Mouse (Mus musculus) heart, embryonic 12.5 days (tissue): ENCODE measurements around the gene Tap2. TPM values are rescaled to one million over a fixed set of nuclear protein-coding genes. Genes with fewer than 3 reads are reported as not detected.

ENCODE experiments used
- ATAC-seq: fragments of 200-750 bp; cut with Nextera tagmentation; 2 replicates; pipeline ENCODE4 v1.8.0; 2017; ENCODE audit warnings: moderate TSS enrichment, moderate library complexity; ENCODE audit not compliant: insufficient number of reproducible peaks, low FRiP score
- H3K27ac ChIP-seq: fragments of 300-500 bp; sonication (generic); 2 replicates; pipeline ENCODE4 v1.5.1; 2016; ENCODE audit warnings: mild to moderate bottlenecking, moderate library complexity; ENCODE audit not compliant: poor library complexity, severe bottlenecking
- H3K27me3 ChIP-seq: fragments of 300-500 bp; sonication (generic); replicated peaks from 2 replicates; pipeline ENCODE4 v1.6.1; 2016; ENCODE audit warnings: mild to moderate bottlenecking, moderate library complexity
- H3K36me3 ChIP-seq: fragments of 300-500 bp; sonication (generic); 2 replicates; pipeline ENCODE4 v1.6.1; 2016; ENCODE audit warnings: mild to moderate bottlenecking, moderate library complexity
- H3K4me1 ChIP-seq: fragments of 300-500 bp; sonication (generic); replicated peaks from 2 replicates; pipeline ENCODE4 v1.6.1; 2016; ENCODE audit warnings: mild to moderate bottlenecking
- H3K4me2 ChIP-seq: fragments of 300-500 bp; sonication (generic); 2 replicates; pipeline ENCODE4 v1.6.1; 2016; ENCODE audit warnings: mild to moderate bottlenecking, moderate library complexity
- H3K4me3 ChIP-seq: fragments of 300-500 bp; sonication (generic); 2 replicates; pipeline ENCODE4 v1.5.1; 2016; ENCODE audit warnings: mild to moderate bottlenecking
- H3K9ac ChIP-seq: fragments of 300-500 bp; sonication (generic); 2 replicates; pipeline ENCODE4 v1.6.1; 2016; ENCODE audit warnings: mild to moderate bottlenecking, moderate library complexity
- H3K9me3 ChIP-seq: fragments of 300-500 bp; sonication (generic); replicated peaks from 2 replicates; pipeline ENCODE4 v1.6.1; 2016; ENCODE audit warnings: mild to moderate bottlenecking, moderate library complexity
- WGBS: fragments of 180-500 bp; shearing (Covaris S2); methylation state at CpG from one replicate; pipeline ENCODE4 v1.1.7; 2016; 5-methylcytosine and 5-hydroxymethylcytosine counted together
- polyA plus RNA-seq: library from polyadenylated mRNA; unstranded; fragments of >200 nt; fragmentation: Nextera tagmentation; extraction: Ambion mirVana; gene quantifications from 2 replicates; pipeline ENCODE4 v1.2.1, GENCODE M21; 2016

Tap2 gene
- polyA plus RNA-seq, 1 experiment from 2014 or later: 1.7 TPM

DNA sequence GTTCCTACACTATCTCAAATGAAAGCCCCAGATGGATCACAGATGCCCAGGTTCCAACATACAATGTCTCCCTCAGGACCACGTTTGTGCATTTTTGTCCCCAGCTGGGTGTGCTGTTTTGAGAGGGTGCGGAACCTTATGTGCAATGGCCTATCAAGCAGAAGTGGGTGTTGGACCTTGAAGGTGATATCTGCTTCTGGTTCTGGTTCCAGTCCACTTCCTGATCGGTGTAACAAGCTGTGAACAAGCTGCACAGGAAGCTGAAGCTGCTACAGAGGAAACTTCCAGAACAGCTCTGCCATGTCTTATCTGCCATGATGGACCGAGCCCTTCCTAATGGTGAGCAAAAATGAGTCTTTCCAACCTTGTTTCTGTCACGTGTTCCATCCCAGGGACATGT, 53.2 kb downstream of the Tap2 start:
- no peak overlapping the region for H3K9ac ChIP-seq
- H3K27me3 ChIP-seq: peaks cover 24% of the 10 kb centered on the region
- no peaks in the 10 kb centered on the region for H3K36me3 ChIP-seq
- WGBS: 65% methylated on average over 5 of the region's 5 CpGs
- H3K4me3 ChIP-seq: no peak overlapping the region
- H3K4me2 ChIP-seq: no peak overlapping the region
- H3K4me1 ChIP-seq: no peaks in the 10 kb centered on the region
- H3K27ac ChIP-seq: no peak overlapping the region
- no peaks in the 10 kb centered on the region for H3K9me3 ChIP-seq
- no peak for ATAC-seq

- Histone ChIP-seq H3K36me3 (no peaks in the 10 kb centered on the region), H3K9me3 (no peaks in the 10 kb centered on the region), H3K4me2 (no peak within 1 kb of the TSS), H3K4me1 (no peaks in the 10 kb centered on the region), H3K4me3 (no peak within 1 kb of the TSS), H3K27me3 (peaks cover 35% of the 10 kb centered on the region), H3K27ac (no peak within 1 kb of the TSS), H3K9ac (no peak within 1 kb of the TSS)
- no peak for ATAC-seq
- 67% methylated on average over 11 of the region's 11 CpGs for WGBS
These were observed 54.5 kb downstream of the Tap2 start, which contains the start of gene H2-Ab1 for GRCm38 (mm10) chr17:34257594-34258375. Gene H2-Ab1, plus strand, starts transcription at chr17:34257689.

DNA sequence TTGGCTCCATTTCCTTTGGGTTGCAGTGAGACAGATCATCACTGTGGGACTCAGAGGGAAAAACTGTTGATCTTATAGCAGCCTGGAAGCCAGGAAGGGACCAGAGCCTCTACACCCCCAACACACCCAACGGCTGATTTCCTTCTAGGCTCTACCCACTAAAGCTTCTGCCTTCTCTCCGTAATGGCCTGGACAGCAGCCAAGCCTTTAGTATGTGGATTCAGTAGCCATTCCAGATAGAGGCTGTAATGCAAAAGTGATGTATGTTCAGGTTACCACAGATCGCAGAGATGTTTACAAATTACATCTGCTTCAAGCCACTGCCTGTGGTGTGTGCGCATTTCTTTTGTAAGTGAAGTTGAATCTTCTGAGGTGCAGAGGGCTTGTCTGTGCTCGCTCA, 57.2 kb downstream of the Tap2 start:
- no peak overlapping the region for H3K4me3 ChIP-seq
- H3K27ac ChIP-seq: no peak overlapping the region
- H3K4me1 ChIP-seq: peaks cover 14% of the 10 kb centered on the region
- H3K36me3 ChIP-seq: no peaks in the 10 kb centered on the region
- no peak overlapping the region for H3K4me2 ChIP-seq
- WGBS: 71% methylated on average over 5 of the region's 5 CpGs
- peaks cover 43% of the 10 kb centered on the region for H3K27me3 ChIP-seq
- no peak overlapping the region for H3K9ac ChIP-seq
- no peak for ATAC-seq
- H3K9me3 ChIP-seq: no peaks in the 10 kb centered on the region

DNA sequence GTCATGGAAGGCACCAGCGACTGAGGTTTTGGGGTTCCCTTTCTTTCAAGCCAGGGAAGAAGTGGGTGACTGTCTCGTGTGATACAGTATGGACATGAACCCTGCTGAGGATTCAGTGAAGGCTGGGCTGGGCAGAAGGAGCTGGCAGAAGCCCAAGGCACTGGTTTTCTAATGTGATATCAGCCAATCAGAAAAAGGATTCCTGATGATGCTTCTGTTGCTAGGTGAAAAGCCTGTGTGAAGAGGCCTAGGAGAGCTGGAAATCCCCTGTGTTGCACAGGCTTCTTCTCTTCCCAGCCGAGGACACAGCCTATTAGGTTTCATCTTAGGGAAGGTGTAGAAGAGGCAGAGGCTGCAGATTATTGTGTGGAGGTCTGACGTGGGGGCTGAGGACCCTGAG, 58.2 kb downstream of the Tap2 start:
- Histone ChIP-seq H3K4me1 (peaks cover 14% of the 10 kb centered on the region), H3K9me3 (no peaks in the 10 kb centered on the region), H3K9ac (no peak overlapping the region), H3K27me3 (peaks cover 42% of the 10 kb centered on the region), H3K36me3 (no peaks in the 10 kb centered on the region), H3K4me2 (no peak overlapping the region), H3K4me3 (no peak overlapping the region), H3K27ac (no peak overlapping the region)
- WGBS: 25% methylated on average over 4 of the region's 4 CpGs
- peak; percentile 26; the same call in 1 of the 2 replicates for ATAC-seq

GRCm38 (mm10) chr17:34263068-34263467, 59.7 kb downstream of the Tap2 start:
- peak overlapping the region; percentile 46 for H3K9ac ChIP-seq
- no peaks in the 10 kb centered on the region for H3K9me3 ChIP-seq
- under 1% methylated on average over 8 of the region's 8 CpGs for WGBS
- H3K27me3 ChIP-seq: peaks cover 49% of the 10 kb centered on the region
- peak; percentile 80 for ATAC-seq
- H3K36me3 ChIP-seq: no peaks in the 10 kb centered on the region
- peak overlapping the region; percentile 63 for H3K4me3 ChIP-seq
- peak overlapping the region; percentile 99 for H3K4me2 ChIP-seq
- H3K4me1 ChIP-seq: peaks cover 14% of the 10 kb centered on the region
- H3K27ac ChIP-seq: no peak overlapping the region

GRCm38 (mm10) chr17:34263811-34264371, 60.6 kb downstream of the Tap2 start:
- no peak; the same call in 1 of the 2 replicates for ATAC-seq
- no peak overlapping the region for H3K27ac ChIP-seq
- H3K9ac ChIP-seq: peak overlapping the region; percentile 77; the same call in 1 of the 2 replicates
- no peaks in the 10 kb centered on the region for H3K9me3 ChIP-seq
- WGBS: 5% methylated on average over 14 of the region's 14 CpGs
- peaks cover 14% of the 10 kb centered on the region for H3K4me1 ChIP-seq
- H3K27me3 ChIP-seq: peaks cover 43% of the 10 kb centered on the region
- H3K4me2 ChIP-seq: peak overlapping the region; percentile 99
- peak overlapping the region; percentile 63 for H3K4me3 ChIP-seq
- H3K36me3 ChIP-seq: no peaks in the 10 kb centered on the region

DNA sequence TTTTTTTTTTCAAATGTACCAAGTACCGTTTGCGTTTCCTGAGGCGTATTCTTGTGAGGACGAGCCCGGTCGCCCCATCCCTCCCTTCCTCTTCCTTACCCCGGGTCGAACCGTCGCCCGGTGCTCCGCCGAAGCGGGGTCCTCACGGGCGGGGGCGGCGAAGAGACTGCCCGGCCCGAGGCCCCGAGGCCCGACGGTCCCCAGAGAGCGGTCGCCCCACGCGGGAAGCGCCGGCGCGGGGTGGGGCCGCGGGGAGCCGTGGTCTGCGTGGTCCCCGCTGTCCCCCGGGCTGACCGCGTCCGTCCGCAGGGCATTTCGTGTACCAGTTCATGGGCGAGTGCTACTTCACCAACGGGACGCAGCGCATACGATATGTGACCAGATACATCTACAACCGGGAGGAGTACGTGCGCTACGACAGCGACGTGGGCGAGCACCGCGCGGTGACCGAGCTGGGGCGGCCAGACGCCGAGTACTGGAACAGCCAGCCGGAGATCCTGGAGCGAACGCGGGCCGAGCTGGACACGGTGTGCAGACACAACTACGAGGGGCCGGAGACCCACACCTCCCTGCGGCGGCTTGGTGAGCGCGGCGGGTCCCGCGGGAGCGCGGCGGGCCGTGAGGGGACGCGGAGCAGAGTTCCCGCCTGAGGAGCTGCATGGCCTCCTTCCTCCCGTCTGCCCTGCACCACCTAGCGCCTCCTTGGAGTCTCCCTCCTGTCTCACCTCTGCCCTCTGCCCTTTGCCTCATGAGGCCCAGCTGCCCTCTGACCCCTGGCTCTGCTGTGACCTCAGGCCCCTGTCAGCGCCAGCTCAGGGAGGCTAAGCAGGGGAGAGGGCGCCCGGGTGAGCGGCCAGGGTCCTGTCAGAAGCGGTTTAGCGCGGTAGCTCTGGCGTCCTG, 61.4 kb downstream of the Tap2 start:
- no peak overlapping the region for H3K27ac ChIP-seq
- ATAC-seq: peak; percentile 25; the same call in 1 of the 2 replicates
- under 1% methylated on average over 93 of the region's 93 CpGs for WGBS
- peaks cover 14% of the 10 kb centered on the region for H3K4me1 ChIP-seq
- peaks cover 35% of the 10 kb centered on the region for H3K27me3 ChIP-seq
- H3K4me3 ChIP-seq: peak overlapping the region; percentile 63
- peak overlapping the region; percentile 99 for H3K4me2 ChIP-seq
- peak overlapping the region; percentile 77 for H3K9ac ChIP-seq
- no peaks in the 10 kb centered on the region for H3K9me3 ChIP-seq
- H3K36me3 ChIP-seq: no peaks in the 10 kb centered on the region

Other genes starting within 250 kb of the Tap2 start
- gene Vps52, start 247.7 kb upstream of the Tap2 start, polyA plus RNA-seq: 43.0 and 43.9 TPM in 2 replicates
- gene Rps18, start 247.5 kb upstream of the Tap2 start, polyA plus RNA-seq: 850 and 856 TPM in 2 replicates
- 16.1 and 18.3 TPM in 2 replicates for gene H2-K1, start 203.2 kb upstream of the Tap2 start, polyA plus RNA-seq
- gene Ring1, start 178.8 kb upstream of the Tap2 start, polyA plus RNA-seq: 14.9 and 16.5 TPM in 2 replicates
- gene H2-Ke6, start 175.5 kb upstream of the Tap2 start, polyA plus RNA-seq: 46.7 and 48.0 TPM in 2 replicates
- 128 and 130 TPM in 2 replicates for gene Slc39a7, start 171.8 kb upstream of the Tap2 start, polyA plus RNA-seq
- gene Rxrb, start 171.7 kb upstream of the Tap2 start, polyA plus RNA-seq: 34.7 and 36.9 TPM in 2 replicates
- gene Col11a2, start 164.1 kb upstream of the Tap2 start, polyA plus RNA-seq: 0.48 and 0.83 TPM in 2 replicates
- gene H2-Oa, start 111.2 kb upstream of the Tap2 start, polyA plus RNA-seq: 0.26 and 0.37 TPM in 2 replicates
- 3.9 and 7.8 TPM in 2 replicates for gene H2-DMa, start 84.0 kb upstream of the Tap2 start, polyA plus RNA-seq
- 89.4 and 90.6 TPM in 2 replicates for gene Brd2, start 80.9 kb upstream of the Tap2 start, polyA plus RNA-seq
- gene H2-DMb2, start 60.2 kb upstream of the Tap2 start, polyA plus RNA-seq: 0.21 TPM in 1 of 2 replicates, not detected in the other
- 0.33 and 0.41 TPM in 2 replicates for gene H2-DMb1, start 50.5 kb upstream of the Tap2 start, polyA plus RNA-seq
- 1.1 TPM in 2 replicates for gene Tap1, start 16.0 kb upstream of the Tap2 start, polyA plus RNA-seq
- 0.59 and 0.91 TPM in 2 replicates for gene Psmb9, start 15.8 kb upstream of the Tap2 start, polyA plus RNA-seq
- gene Psmb8, start 5.8 kb upstream of the Tap2 start, polyA plus RNA-seq: 1.9 and 2.0 TPM in 2 replicates
- 0.15 TPM in 1 of 2 replicates, not detected in the other for gene H2-Ob, start 35.4 kb downstream of the Tap2 start, polyA plus RNA-seq
- gene H2-Ab1, start 54.2 kb downstream of the Tap2 start, polyA plus RNA-seq: 11.8 and 15.2 TPM in 2 replicates
- 0.20 and 0.33 TPM in 2 replicates for gene H2-Aa, start 84.3 kb downstream of the Tap2 start, polyA plus RNA-seq
- 1.4 and 2.6 TPM in 2 replicates for gene H2-Eb1, start 102.3 kb downstream of the Tap2 start, polyA plus RNA-seq
- not detected in 2 replicates for gene H2-Eb2, start 122.1 kb downstream of the Tap2 start, polyA plus RNA-seq
- gene Btnl2, start 151.3 kb downstream of the Tap2 start, polyA plus RNA-seq: 0.09 TPM in 1 of 2 replicates, not detected in the other
- gene Btnl1, start 173.6 kb downstream of the Tap2 start, polyA plus RNA-seq: not detected in 2 replicates
- gene BC051142, start 195.3 kb downstream of the Tap2 start, polyA plus RNA-seq: not detected in 2 replicates